Mouse (Mus musculus) liver, embryonic 14.5 days (tissue): ENCODE results near the gene Krtap3-3. TPM values are rescaled to one million over a fixed set of nuclear protein-coding genes. Genes with fewer than 3 reads are reported as not detected.

ENCODE experiments used
- ATAC-seq: fragments of 200-750 bp; cut with Nextera tagmentation; 2 replicates; pipeline ENCODE4 v1.8.0; 2017; ENCODE audit warnings: moderate number of reproducible peaks, mild to moderate bottlenecking, moderate library complexity; ENCODE audit not compliant: insufficient read depth
- DNase-seq, 3 experiments: peaks; one replicate each; pipeline ENCODE4 v3.0.0-alpha.2; 2012 to 2013; ENCODE audit warnings: low read depth in 3 of 3, low spot score in 3 of 3
- H3K27ac ChIP-seq: fragments of 300-500 bp; sonication (generic); 2 replicates; pipeline ENCODE4 v1.5.1; 2014; ENCODE audit warnings: moderate library complexity, mild to moderate bottlenecking, control low read depth, inconsistent platforms
- H3K27me3 ChIP-seq: fragments of 300-500 bp; sonication (generic); 2 replicates; pipeline ENCODE4 v1.6.1; 2014; ENCODE audit warnings: mild to moderate bottlenecking, low read length, moderate library complexity; ENCODE audit not compliant: control insufficient read depth, insufficient read depth
- H3K36me3 ChIP-seq: fragments of 300-500 bp; sonication (generic); replicated peaks from 2 replicates; pipeline ENCODE4 v1.6.1; 2014; ENCODE audit warnings: low read depth; ENCODE audit not compliant: control insufficient read depth, insufficient read depth
- H3K4me1 ChIP-seq, 2 experiments: fragments of 200-500 bp in 1 of 2; fragments of 300-500 bp in 1 of 2; sonication (generic) in 1 of 2; replicated peaks; 2 replicates each; pipeline ENCODE4 v1.6.1; 2012 to 2014; ENCODE audit warnings: antibody characterized with exemption in 1 of 2, inconsistent platforms in 1 of 2, low read length in 1 of 2; ENCODE audit not compliant: control insufficient read depth in 2 of 2, insufficient read depth in 2 of 2
- H3K4me2 ChIP-seq: fragments of 300-500 bp; sonication (generic); 2 replicates; pipeline ENCODE4 v1.6.1; 2014; ENCODE audit warnings: low read depth, mild to moderate bottlenecking, control low read depth, moderate library complexity
- H3K4me3 ChIP-seq, 2 experiments: fragments of 200-500 bp in 1 of 2; fragments of 300-500 bp in 1 of 2; sonication (generic) in 1 of 2; 2 replicates each; pipeline ENCODE4 v1.5.1; 2012 to 2014; ENCODE audit warnings: low read depth in 2 of 2, low read length in 2 of 2, mild to moderate bottlenecking in 2 of 2, control low read depth in 1 of 2, inconsistent platforms in 1 of 2, moderate library complexity in 1 of 2; ENCODE audit not compliant: insufficient read depth in 1 of 2
- H3K9ac ChIP-seq: fragments of 300-500 bp; sonication (generic); replicated peaks from 2 replicates; pipeline ENCODE4 v1.6.1; 2014; ENCODE audit warnings: mild to moderate bottlenecking, control low read depth, moderate library complexity
- H3K9me3 ChIP-seq: fragments of 300-500 bp; sonication (generic); 2 replicates; pipeline ENCODE4 v1.6.1; 2016; ENCODE audit warnings: low read length, mixed read lengths; ENCODE audit not compliant: control insufficient read depth
- CTCF ChIP-seq: IDR thresholded peaks from 2 replicates; pipeline ENCODE4 v1.5.1; 2016; ENCODE audit warnings: antibody characterized with exemption, low read depth, control low read depth
- EP300 ChIP-seq: IDR thresholded peaks from 2 replicates; pipeline ENCODE4 v1.6.1; 2016; ENCODE audit warnings: antibody characterized with exemption, low read depth
- WGBS: fragments of 180-500 bp; shearing (Covaris S2); extraction: QIAGEN DNeasy Blood & Tissue Kit; methylation state at CpG from one replicate; pipeline ENCODE4 v1.1.7; 2014; ENCODE audit not compliant: insufficient replicate concordance; 5-methylcytosine and 5-hydroxymethylcytosine counted together
- polyA plus RNA-seq, 2 experiments: library from polyadenylated mRNA; depleted of rRNA in 1 of 2; stranded (reverse) in 1 of 2; unstranded in 1 of 2; fragments of >200 nt; fragmentation: Nextera tagmentation in 1 of 2; extraction: Ambion mirVana in 1 of 2; gene quantifications; 2 replicates each; pipeline versions ENCODE4 v1.2.1 to v1.2.3; 2012 to 2014

Krtap3-3 gene
- polyA plus RNA-seq, 2 experiments, result not detected

- Histone ChIP-seq H3K4me2 (no peak overlapping the region), H3K27ac (no peak overlapping the region), H3K4me3 (no peak overlapping the region), H3K36me3 (no peaks in the 10 kb centered on the region), H3K9me3 (no peaks in the 10 kb centered on the region), H3K27me3 (no peaks in the 10 kb centered on the region), H3K9ac (no peak overlapping the region), H3K4me1 (no peaks in the 10 kb centered on the region)
- TF ChIP-seq CTCF (no peak), EP300 (no peak)
- ATAC-seq (no peak), DNase-seq (no peak)
- WGBS, result 60% methylated on average over 6 of the region's 6 CpGs
Observed at GRCm38 (mm10) chr11:99562580-99562979, 11.9 kb upstream of the Krtap3-3 start.

GRCm38 (mm10) chr11:99559366-99559765 is 8.7 kb upstream of the Krtap3-3 start, which contains the start of gene Gm11939:
Gm11939 (minus strand) TSS chr11:99559466.
- Histone ChIP-seq H3K9me3 (no peaks in the 10 kb centered on the region), H3K36me3 (no peaks in the 10 kb centered on the region), H3K27me3 (no peaks in the 10 kb centered on the region), H3K27ac (no peak within 1 kb of the TSS), H3K4me1 (no peaks in the 10 kb centered on the region), H3K9ac (no peak within 1 kb of the TSS), H3K4me2 (no peak within 1 kb of the TSS), H3K4me3 (no peak within 1 kb of the TSS)
- no peak for ATAC-seq
- 79% methylated on average over 9 of the region's 9 CpGs for WGBS
- no peak for DNase-seq
- no peak for TF ChIP-seq EP300
- TF ChIP-seq CTCF, result no peak

DNA sequence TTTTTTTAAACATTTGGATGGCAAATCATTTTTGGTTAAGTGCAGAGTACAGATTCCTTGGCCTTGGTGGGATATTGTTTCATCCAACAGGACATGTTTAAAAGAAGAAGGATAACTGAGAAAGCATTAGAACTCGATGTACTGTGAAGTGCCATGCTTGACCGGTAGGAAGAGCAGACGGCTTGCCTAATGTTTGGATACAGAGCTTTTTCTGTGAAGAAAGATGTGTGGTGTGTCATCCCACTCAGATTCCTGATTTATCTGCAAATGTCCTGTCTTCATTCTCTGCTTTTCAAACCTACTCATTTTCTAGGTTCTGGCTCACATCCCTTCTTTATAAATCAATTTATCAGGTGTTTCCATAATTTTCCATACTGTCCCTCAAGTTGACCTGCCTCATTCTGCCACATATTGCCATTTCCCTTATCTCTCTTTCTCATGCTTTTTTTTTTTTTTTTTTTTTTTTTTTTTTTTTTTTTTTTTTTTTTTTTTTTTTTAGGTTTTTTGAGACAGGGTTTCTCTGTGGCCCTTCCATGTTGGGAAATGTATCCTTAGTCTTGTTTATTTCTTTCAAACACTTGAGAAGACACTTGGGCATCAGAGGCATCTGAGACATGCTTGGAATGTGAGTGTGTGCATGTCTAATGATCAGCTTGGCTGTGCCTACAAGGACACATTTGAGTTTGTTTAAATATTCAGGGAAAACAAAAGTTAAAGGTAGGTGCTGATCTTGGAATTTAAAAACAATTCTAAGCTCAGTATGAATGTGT is 7.5 kb upstream of the Krtap3-3 start:
- Histone ChIP-seq H3K4me2 (no peak overlapping the region), H3K4me1 (no peaks in the 10 kb centered on the region), H3K4me3 (no peak overlapping the region), H3K36me3 (no peaks in the 10 kb centered on the region), H3K9me3 (no peaks in the 10 kb centered on the region), H3K27me3 (no peaks in the 10 kb centered on the region), H3K27ac (no peak overlapping the region), H3K9ac (no peak overlapping the region)
- TF ChIP-seq CTCF, result no peak
- TF ChIP-seq EP300, result no peak
- ATAC-seq (no peak), DNase-seq (no peak)
- 66% methylated on average over 3 of the region's 3 CpGs for WGBS

GRCm38 (mm10) chr11:99556753-99557152 is 6.1 kb upstream of the Krtap3-3 start, which contains the start of gene Krtap3-2:
Krtap3-2 (minus strand) TSS chr11:99556853.
- Histone ChIP-seq H3K27me3 (no peaks in the 10 kb centered on the region), H3K36me3 (no peaks in the 10 kb centered on the region), H3K27ac (no peak within 1 kb of the TSS), H3K4me1 (no peaks in the 10 kb centered on the region), H3K9ac (no peak within 1 kb of the TSS), H3K4me2 (no peak within 1 kb of the TSS), H3K9me3 (no peaks in the 10 kb centered on the region), H3K4me3 (no peak within 1 kb of the TSS)
- DNase-seq (no peak), ATAC-seq (no peak)
- WGBS, result 28% methylated on average over 2 of the region's 2 CpGs
- TF ChIP-seq CTCF (no peak), EP300 (no peak)

DNA sequence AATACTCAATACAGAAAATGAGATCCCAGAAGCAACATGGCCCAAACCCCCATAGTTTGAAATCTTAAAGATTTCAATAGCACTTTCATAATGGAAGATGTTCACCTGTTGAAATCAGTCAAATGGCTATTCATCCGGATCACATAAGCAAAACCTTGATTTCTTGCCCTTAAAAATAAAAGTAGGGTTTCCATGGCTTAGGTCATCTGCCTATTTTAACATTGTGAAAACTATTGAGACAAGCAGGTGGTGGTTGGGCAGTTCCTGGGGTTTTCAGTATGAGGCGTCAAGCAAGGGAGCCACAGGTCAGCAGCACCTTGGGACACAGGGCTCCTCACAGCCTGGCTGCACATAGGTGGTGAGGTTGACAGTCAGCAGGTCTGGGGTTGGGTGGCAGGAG is 5.5 kb upstream of the Krtap3-3 start:
- ATAC-seq (no peak), DNase-seq (no peak)
- H3K4me3 ChIP-seq, result no peak overlapping the region
- 55% methylated on average over 2 of the region's 2 CpGs for WGBS
- no peak overlapping the region for H3K27ac ChIP-seq
- H3K9ac ChIP-seq, result no peak overlapping the region
- no peaks in the 10 kb centered on the region for H3K9me3 ChIP-seq
- no peak for TF ChIP-seq CTCF
- TF ChIP-seq EP300, result no peak
- H3K27me3 ChIP-seq, result no peaks in the 10 kb centered on the region
- no peaks in the 10 kb centered on the region for H3K36me3 ChIP-seq
- H3K4me2 ChIP-seq, result no peak overlapping the region
- H3K4me1 ChIP-seq, result no peaks in the 10 kb centered on the region
